Mouse (Mus musculus): ENCODE data around the gene Mogat2. TPM values are rescaled to one million over a fixed set of nuclear protein-coding genes. Genes with fewer than 3 reads are reported as not detected.
A peak's percentile ranks its signal among the peaks of the same experiment; 100 is the strongest.

Gene Mogat2
- polyA plus RNA-seq, 1 experiment = 0.10 TPM

DNA sequence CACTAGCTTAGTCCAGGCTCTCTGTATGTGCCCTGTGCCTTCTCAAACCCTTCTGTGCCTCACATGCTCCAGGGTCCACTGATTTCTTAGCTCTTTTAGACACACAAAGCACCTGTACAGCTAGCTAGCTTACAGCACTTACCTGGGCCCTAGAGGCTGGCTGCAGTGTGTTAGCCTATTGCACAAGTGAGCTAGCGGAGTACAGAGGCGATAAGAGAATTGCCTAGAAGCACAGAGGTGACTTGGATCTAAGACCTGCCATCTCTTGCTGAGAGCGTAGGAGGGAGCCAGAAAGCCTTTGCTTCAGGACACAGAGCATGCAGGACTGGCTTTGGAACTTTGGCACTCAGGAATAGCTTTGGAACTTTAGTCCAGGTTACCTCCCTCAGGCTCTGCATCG is 11.2 kb downstream of the Mogat2 start:
- Histone ChIP-seq H3K4me1 (ENCODE audit: control insufficient read depth, insufficient read depth, low read length) (no peaks in the 10 kb centered on the region), H3K27ac (ENCODE audit: insufficient read depth, low read length) (no peak overlapping the region), H3K4me3 (ENCODE audit: insufficient read depth, low read length) (no peak overlapping the region)
- TF ChIP-seq CTCF (IDR thresholded peaks at IDR 0.05; ENCODE audit: extremely low read depth, insufficient read depth, low read length) (no peak), POLR2A (IDR thresholded peaks at IDR 0.05; ENCODE audit: extremely low read depth, insufficient read depth, low read length) (no peak)

DNA sequence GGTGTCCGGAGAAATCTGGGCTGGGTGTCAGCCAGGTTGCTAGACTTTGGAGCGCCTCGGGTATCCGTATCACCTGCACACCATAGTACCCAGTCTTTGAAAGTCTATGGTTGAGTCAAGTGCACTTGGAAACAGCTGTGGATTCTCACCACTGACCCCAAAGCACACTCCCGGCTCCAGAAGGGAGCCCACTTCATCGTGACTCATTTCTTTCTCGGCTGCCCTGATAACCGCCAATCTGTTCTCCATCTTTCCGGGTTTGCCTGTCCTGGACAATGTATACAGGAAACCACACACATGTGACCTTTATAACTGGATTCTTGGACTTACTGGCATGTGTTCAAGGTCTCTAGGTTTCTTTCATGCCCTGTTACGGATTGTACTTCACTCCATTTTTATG is 11.8 kb downstream of the Mogat2 start:
- Histone ChIP-seq H3K4me1 (ENCODE audit: control insufficient read depth, insufficient read depth, low read length) (no peaks in the 10 kb centered on the region), H3K4me3 (ENCODE audit: insufficient read depth, low read length) (no peak overlapping the region), H3K27ac (ENCODE audit: insufficient read depth, low read length) (no peak overlapping the region)
- TF ChIP-seq POLR2A (IDR thresholded peaks at IDR 0.05; ENCODE audit: extremely low read depth, insufficient read depth, low read length) (no peak), CTCF (IDR thresholded peaks at IDR 0.05; ENCODE audit: extremely low read depth, insufficient read depth, low read length) (no peak)

DNA sequence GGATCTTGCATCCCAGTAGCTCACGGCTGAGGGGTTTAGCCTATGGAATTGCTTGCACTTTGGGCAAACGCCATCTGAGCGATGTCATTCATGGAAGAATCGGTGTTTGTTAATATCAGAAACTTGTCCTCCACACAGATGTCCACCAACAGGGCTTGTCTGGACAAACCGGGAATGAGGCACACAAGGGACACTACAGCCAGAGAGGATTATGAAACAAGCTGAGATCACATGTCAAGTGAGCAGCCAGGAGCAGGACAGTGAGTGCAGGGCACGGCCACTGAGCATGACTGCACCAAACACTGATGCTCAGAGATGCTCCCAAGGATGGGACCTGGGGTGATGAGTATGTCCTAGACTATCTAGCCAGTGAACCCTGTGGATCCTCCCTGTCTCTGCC is 13.0 kb downstream of the Mogat2 start:
- H3K27ac ChIP-seq (ENCODE audit: insufficient read depth, low read length) = no peak overlapping the region
- no peaks in the 10 kb centered on the region for H3K4me1 ChIP-seq (ENCODE audit: control insufficient read depth, insufficient read depth, low read length)
- H3K4me3 ChIP-seq (ENCODE audit: insufficient read depth, low read length) = no peak overlapping the region
- TF ChIP-seq POLR2A (IDR thresholded peaks at IDR 0.05; ENCODE audit: extremely low read depth, insufficient read depth, low read length) (no peak), CTCF (IDR thresholded peaks at IDR 0.05; ENCODE audit: extremely low read depth, insufficient read depth, low read length) (no peak)

DNA sequence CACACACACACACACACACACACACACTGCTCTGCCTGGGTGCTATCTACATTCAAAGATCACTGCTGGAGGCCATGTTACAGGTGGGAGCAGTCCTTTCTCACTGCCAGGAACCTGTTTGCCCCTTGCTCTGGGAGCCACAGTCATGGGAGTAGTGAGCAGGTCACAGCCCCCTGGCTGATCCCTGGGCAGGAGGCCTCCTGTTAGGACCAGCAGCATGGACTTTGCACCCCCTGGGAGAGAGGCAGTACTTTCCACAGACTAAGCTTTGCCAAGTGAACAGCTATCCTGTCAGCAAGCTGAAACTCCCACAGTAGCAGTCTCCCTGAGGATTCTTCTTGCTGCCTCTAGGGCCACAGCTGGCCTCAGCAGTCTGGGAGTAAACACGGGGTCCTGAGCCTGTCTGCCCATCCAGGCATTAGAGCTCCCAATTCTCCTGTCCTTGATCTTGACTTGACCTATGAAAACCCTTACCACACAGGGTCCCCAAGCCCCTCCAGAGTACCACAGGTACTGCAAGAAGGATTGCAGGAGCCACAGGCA is 13.7 kb downstream of the Mogat2 start:
- Histone ChIP-seq H3K4me1 (ENCODE audit: control insufficient read depth, insufficient read depth, low read length) (no peaks in the 10 kb centered on the region), H3K4me3 (ENCODE audit: insufficient read depth, low read length) (no peak overlapping the region), H3K27ac (ENCODE audit: insufficient read depth, low read length) (no peak overlapping the region)
- TF ChIP-seq POLR2A (IDR thresholded peaks at IDR 0.05; ENCODE audit: extremely low read depth, insufficient read depth, low read length) = no peak
- TF ChIP-seq CTCF (IDR thresholded peaks at IDR 0.05; ENCODE audit: extremely low read depth, insufficient read depth, low read length) = no peak

DNA sequence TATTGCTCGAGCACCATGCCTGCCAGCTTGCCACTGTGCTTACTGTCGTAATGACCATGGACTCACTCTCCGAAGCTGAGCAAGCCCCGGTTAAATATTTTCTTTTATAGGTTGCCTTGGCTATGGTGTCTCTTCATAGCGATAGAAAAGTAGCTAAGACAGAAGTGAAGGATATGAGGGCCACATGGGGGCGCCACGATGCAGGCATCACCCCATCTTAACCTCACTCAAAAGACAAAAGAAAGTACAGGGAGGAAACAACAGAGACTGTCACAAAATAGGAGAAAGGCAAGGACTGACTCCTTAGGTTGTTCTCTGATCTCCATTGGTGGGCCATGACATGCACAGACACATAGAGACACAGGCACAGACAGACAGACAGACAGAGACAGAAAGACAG is 14.2 kb downstream of the Mogat2 start:
- TF ChIP-seq CTCF (IDR thresholded peaks at IDR 0.05; ENCODE audit: extremely low read depth, insufficient read depth, low read length) = peak; percentile 46
- no peak for TF ChIP-seq POLR2A (IDR thresholded peaks at IDR 0.05; ENCODE audit: extremely low read depth, insufficient read depth, low read length)
- Histone ChIP-seq H3K4me3 (ENCODE audit: insufficient read depth, low read length) (no peak overlapping the region), H3K27ac (ENCODE audit: insufficient read depth, low read length) (no peak overlapping the region), H3K4me1 (ENCODE audit: control insufficient read depth, insufficient read depth, low read length) (no peaks in the 10 kb centered on the region)

DNA sequence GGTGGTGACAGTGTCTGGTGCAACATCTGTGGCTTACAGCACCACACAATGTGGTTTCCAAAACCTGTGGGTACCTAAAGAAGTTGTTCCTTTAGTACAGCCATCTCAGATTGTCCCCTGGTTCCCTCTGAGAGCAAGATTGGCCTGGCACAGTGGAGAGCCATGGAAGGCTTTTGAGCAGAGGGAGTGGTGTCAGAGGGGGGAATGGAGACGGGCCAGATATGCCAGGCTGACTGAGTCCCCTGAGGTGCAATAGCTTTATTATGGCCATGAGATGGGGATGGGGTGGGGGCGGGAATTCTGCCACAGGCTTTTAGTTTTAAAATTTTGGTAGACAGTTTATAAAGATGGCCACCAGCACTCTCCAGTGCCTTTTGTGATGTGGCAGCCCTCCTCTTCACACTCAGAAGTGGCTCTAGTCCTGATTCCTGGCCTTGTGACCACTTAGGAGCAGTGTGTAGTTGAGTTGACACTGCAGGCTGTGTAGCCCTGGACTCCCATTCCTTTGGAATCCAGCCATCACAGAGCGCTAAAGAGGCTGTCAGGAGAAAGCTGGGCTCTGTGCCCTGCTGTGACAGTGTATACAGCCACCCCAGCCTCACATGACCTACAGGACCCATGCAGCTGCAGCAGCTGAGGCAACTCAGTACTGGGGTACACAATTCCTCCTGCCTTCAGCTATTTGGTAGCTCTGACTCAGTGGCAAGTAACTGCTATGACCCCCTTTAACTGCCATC is 20.9 kb downstream of the Mogat2 start:
- H3K27ac ChIP-seq (ENCODE audit: insufficient read depth, low read length) = no peak overlapping the region
- TF ChIP-seq CTCF (IDR thresholded peaks at IDR 0.05; ENCODE audit: extremely low read depth, insufficient read depth, low read length) (no peak), POLR2A (IDR thresholded peaks at IDR 0.05; ENCODE audit: extremely low read depth, insufficient read depth, low read length) (no peak)
- H3K4me3 ChIP-seq (ENCODE audit: insufficient read depth, low read length) = no peak overlapping the region
- no peaks in the 10 kb centered on the region for H3K4me1 ChIP-seq (ENCODE audit: control insufficient read depth, insufficient read depth, low read length)

DNA sequence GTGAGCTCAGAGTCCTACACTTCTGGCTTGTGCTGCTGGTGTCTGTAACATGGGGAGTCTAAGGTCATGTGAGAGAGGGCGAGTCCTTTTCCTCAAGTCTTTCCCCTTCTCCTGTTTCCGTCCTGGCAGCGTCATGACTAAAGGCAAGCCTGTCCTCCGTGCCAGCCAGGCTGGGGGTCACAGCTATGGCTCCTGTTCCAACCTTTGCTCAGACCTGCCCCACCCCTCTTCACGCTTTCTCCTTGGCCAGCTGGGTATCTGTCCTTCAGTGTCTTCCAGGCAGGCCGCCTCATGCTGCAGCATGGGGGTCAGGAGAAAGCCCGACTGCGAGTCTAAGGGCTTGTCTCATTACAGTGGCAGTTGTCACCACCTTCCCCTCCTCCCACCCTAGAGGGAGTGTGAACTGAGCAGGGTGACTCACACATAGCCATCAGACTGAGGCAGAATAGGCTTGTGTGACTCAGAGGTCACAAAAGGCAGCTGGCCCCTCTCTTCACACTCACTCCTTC is 23.0 kb downstream of the Mogat2 start:
- H3K4me3 ChIP-seq (ENCODE audit: insufficient read depth, low read length) = no peak overlapping the region
- H3K4me1 ChIP-seq (ENCODE audit: control insufficient read depth, insufficient read depth, low read length) = no peaks in the 10 kb centered on the region
- no peak overlapping the region for H3K27ac ChIP-seq (ENCODE audit: insufficient read depth, low read length)
- TF ChIP-seq CTCF (IDR thresholded peaks at IDR 0.05; ENCODE audit: extremely low read depth, insufficient read depth, low read length) = no peak
- TF ChIP-seq POLR2A (IDR thresholded peaks at IDR 0.05; ENCODE audit: extremely low read depth, insufficient read depth, low read length) = no peak

DNA sequence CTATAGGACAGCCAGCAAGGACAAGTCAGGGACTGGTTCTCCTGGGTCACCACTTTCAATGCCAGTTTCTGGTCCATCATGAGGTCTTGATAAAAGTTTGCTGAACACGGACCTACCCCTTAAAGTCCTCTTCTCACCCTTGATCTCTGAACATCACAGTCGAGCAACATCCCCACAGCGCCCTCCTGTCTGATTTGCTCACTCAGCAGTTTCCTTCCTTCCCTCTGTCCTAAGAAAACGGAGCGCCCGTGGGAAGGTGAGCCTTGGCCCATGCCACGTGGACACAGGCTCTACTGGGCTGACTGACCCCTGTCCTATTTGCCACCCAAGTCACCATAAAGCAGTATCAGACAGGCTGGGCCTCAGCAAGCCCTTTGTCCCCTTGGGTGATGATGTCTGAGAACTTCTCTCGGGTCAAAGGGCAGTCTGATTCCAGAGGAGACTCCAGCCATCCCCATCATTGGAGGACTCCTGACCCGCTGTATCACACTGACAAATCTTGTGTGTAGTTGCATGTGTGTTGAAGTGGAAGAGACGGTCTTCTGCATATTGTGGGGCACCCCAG is 23.7 kb downstream of the Mogat2 start:
- Histone ChIP-seq H3K4me3 (ENCODE audit: insufficient read depth, low read length) (no peak overlapping the region), H3K27ac (ENCODE audit: insufficient read depth, low read length) (no peak overlapping the region), H3K4me1 (ENCODE audit: control insufficient read depth, insufficient read depth, low read length) (no peaks in the 10 kb centered on the region)
- TF ChIP-seq POLR2A (IDR thresholded peaks at IDR 0.05; ENCODE audit: extremely low read depth, insufficient read depth, low read length) (no peak), CTCF (IDR thresholded peaks at IDR 0.05; ENCODE audit: extremely low read depth, insufficient read depth, low read length) (no peak)

DNA sequence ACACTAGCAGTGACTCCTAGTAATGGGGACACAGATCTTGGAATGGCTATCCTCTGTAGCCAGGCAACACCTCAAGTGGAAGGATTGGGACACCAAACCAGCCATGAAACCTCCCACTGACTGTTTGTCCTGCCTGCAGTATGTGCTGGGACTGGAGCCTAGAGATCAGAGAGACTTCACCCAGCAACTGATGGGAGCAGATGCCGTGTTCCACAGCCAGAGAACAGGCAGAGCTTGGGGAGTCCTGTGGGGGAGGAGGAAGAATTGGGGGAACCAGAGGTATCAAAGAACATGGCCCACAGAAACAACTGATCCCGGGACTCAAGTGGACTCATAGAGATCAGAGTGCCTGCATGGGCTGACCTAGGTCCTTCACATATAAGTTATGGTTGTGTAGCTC is 24.7 kb downstream of the Mogat2 start:
- no peak overlapping the region for H3K27ac ChIP-seq (ENCODE audit: insufficient read depth, low read length)
- TF ChIP-seq POLR2A (IDR thresholded peaks at IDR 0.05; ENCODE audit: extremely low read depth, insufficient read depth, low read length) (no peak), CTCF (IDR thresholded peaks at IDR 0.05; ENCODE audit: extremely low read depth, insufficient read depth, low read length) (no peak)
- H3K4me3 ChIP-seq (ENCODE audit: insufficient read depth, low read length) = no peak overlapping the region
- no peaks in the 10 kb centered on the region for H3K4me1 ChIP-seq (ENCODE audit: control insufficient read depth, insufficient read depth, low read length)

DNA sequence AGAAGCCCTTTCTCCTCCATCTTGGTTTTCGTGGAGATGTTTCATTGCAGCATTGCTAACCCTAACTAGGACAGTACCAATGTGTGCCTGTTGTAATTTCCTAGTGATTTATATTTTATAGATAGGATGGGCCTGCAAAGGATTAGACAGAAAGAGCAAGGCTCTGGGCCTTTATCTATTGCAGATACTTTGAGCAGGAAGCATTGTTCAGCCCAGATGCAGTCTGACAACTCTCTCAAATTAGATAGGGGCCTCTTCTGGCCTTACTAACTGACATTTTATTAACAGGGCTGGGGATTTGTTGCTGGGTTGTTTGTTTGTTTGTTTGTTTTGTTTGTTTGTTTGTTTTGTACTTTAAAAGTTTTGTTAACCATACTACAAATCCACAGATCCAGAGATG is 25.4 kb downstream of the Mogat2 start:
- H3K4me3 ChIP-seq (ENCODE audit: insufficient read depth, low read length) = no peak overlapping the region
- H3K4me1 ChIP-seq (ENCODE audit: control insufficient read depth, insufficient read depth, low read length) = no peaks in the 10 kb centered on the region
- no peak for TF ChIP-seq CTCF (IDR thresholded peaks at IDR 0.05; ENCODE audit: extremely low read depth, insufficient read depth, low read length)
- no peak for TF ChIP-seq POLR2A (IDR thresholded peaks at IDR 0.05; ENCODE audit: extremely low read depth, insufficient read depth, low read length)
- no peak overlapping the region for H3K27ac ChIP-seq (ENCODE audit: insufficient read depth, low read length)

All from cortical plate, adult 2 months (tissue).